Mouse (Mus musculus): ENCODE results near the gene Ppp4c. TPM values are rescaled to one million over a fixed set of nuclear protein-coding genes. Genes with fewer than 3 reads are reported as not detected.
A peak's percentile ranks its signal among the peaks of the same experiment; 100 is the strongest.
"Not testable (repeated sequence)": the region's sequence is repeated elsewhere in the genome, so short reads cannot be mapped to it uniquely, and the experiment has no call there.

The Ppp4c gene
- polyA plus RNA-seq, 1 experiment: 46.4 TPM

- peak overlapping the region; percentile 58 for H3K4me3 ChIP-seq (ENCODE audit: insufficient read depth, low read depth, low read length)
- peaks cover 15% of the 10 kb centered on the region for H3K4me1 ChIP-seq (ENCODE audit: control insufficient read depth, insufficient read depth, insufficient read length, low read length)
- H3K27ac ChIP-seq (replicated peaks; ENCODE audit: low read depth, low read length): peak overlapping the region; percentile 58
Measured at GRCm38 (mm10) chr7:126779983-126780970, 12.0 kb downstream of the Ppp4c start.

GRCm38 (mm10) chr7:126779101-126779500 lies 13.2 kb downstream of the Ppp4c start:
- H3K4me3 ChIP-seq (ENCODE audit: insufficient read depth, low read depth, low read length); H3K27ac ChIP-seq (replicated peaks; ENCODE audit: low read depth, low read length): not testable (repeated sequence)
- H3K4me1 ChIP-seq (ENCODE audit: control insufficient read depth, insufficient read depth, insufficient read length, low read length): peaks cover 15% of the 10 kb centered on the region

GRCm38 (mm10) chr7:126778147-126778546 lies 14.1 kb downstream of the Ppp4c start:
- peak overlapping the region; percentile 66 for H3K4me3 ChIP-seq (ENCODE audit: insufficient read depth, low read depth, low read length)
- peak overlapping the region; percentile 65 for H3K27ac ChIP-seq (replicated peaks; ENCODE audit: low read depth, low read length)

GRCm38 (mm10) chr7:126777476-126777875 lies 14.8 kb downstream of the Ppp4c start:
- peaks cover 15% of the 10 kb centered on the region for H3K4me1 ChIP-seq (ENCODE audit: control insufficient read depth, insufficient read depth, insufficient read length, low read length)
- peak overlapping the region; percentile 66 for H3K4me3 ChIP-seq (ENCODE audit: insufficient read depth, low read depth, low read length)
- H3K27ac ChIP-seq (replicated peaks; ENCODE audit: low read depth, low read length): peak overlapping the region; percentile 65

More at GRCm38 (mm10) chr7:126778147-126778546, 14.1 kb downstream of the Ppp4c start:
- peaks cover 15% of the 10 kb centered on the region for H3K4me1 ChIP-seq (ENCODE audit: control insufficient read depth, insufficient read depth, insufficient read length, low read length)

GRCm38 (mm10) chr7:126776598-126777057 lies 15.7 kb downstream of the Ppp4c start, which contains the start of gene Ypel3:
Gene Ypel3, plus strand, starts transcription at chr7:126776955.
- Histone ChIP-seq H3K4me3 (ENCODE audit: insufficient read depth, low read depth, low read length) (peak within 1 kb of the TSS; percentile 66), H3K27ac (replicated peaks; ENCODE audit: low read depth, low read length) (peak within 1 kb of the TSS; percentile 65), H3K4me1 (ENCODE audit: control insufficient read depth, insufficient read depth, insufficient read length, low read length) (peaks cover 15% of the 10 kb centered on the region)

GRCm38 (mm10) chr7:126775978-126776234 lies 16.4 kb downstream of the Ppp4c start:
- H3K4me1 ChIP-seq (ENCODE audit: control insufficient read depth, insufficient read depth, insufficient read length, low read length): peaks cover 15% of the 10 kb centered on the region
- peak overlapping the region; percentile 47; the same call in 1 of the 2 replicates for H3K27ac ChIP-seq (replicated peaks; ENCODE audit: low read depth, low read length)
- H3K4me3 ChIP-seq (ENCODE audit: insufficient read depth, low read depth, low read length): no peak overlapping the region

GRCm38 (mm10) chr7:126775185-126775977 lies 16.9 kb downstream of the Ppp4c start:
- H3K4me3 ChIP-seq (ENCODE audit: insufficient read depth, low read depth, low read length): no peak overlapping the region
- peaks cover 15% of the 10 kb centered on the region for H3K4me1 ChIP-seq (ENCODE audit: control insufficient read depth, insufficient read depth, insufficient read length, low read length)
- no peak overlapping the region; the same call in 1 of the 2 replicates for H3K27ac ChIP-seq (replicated peaks; ENCODE audit: low read depth, low read length)

GRCm38 (mm10) chr7:126774463-126774862 lies 17.8 kb downstream of the Ppp4c start:
- H3K4me3 ChIP-seq (ENCODE audit: insufficient read depth, low read depth, low read length): no peak overlapping the region
- H3K27ac ChIP-seq (replicated peaks; ENCODE audit: low read depth, low read length): no peak overlapping the region
- H3K4me1 ChIP-seq (ENCODE audit: control insufficient read depth, insufficient read depth, insufficient read length, low read length): peaks cover 15% of the 10 kb centered on the region

GRCm38 (mm10) chr7:126773351-126773750 lies 18.9 kb downstream of the Ppp4c start:
- peaks cover 15% of the 10 kb centered on the region for H3K4me1 ChIP-seq (ENCODE audit: control insufficient read depth, insufficient read depth, insufficient read length, low read length)
- H3K4me3 ChIP-seq (ENCODE audit: insufficient read depth, low read depth, low read length): no peak overlapping the region
- H3K27ac ChIP-seq (replicated peaks; ENCODE audit: low read depth, low read length): no peak overlapping the region

- H3K4me1 ChIP-seq (ENCODE audit: control insufficient read depth, insufficient read depth, insufficient read length, low read length): peaks cover 4% of the 10 kb centered on the region; the same call in 1 of the 2 replicates
- H3K27ac ChIP-seq (replicated peaks; ENCODE audit: low read depth, low read length): no peak overlapping the region
- H3K4me3 ChIP-seq (ENCODE audit: insufficient read depth, low read depth, low read length): no peak overlapping the region
Measured at GRCm38 (mm10) chr7:126770784-126771183, 21.5 kb downstream of the Ppp4c start.

GRCm38 (mm10) chr7:126767001-126767400 lies 25.3 kb downstream of the Ppp4c start:
- Histone ChIP-seq H3K4me1 (ENCODE audit: control insufficient read depth, insufficient read depth, insufficient read length, low read length) (0 out of 2 replicates have a peak, but pooled peaks cover 3% of the 10 kb centered on the region), H3K27ac (replicated peaks; ENCODE audit: low read depth, low read length) (no peak overlapping the region), H3K4me3 (ENCODE audit: insufficient read depth, low read depth, low read length) (no peak overlapping the region)

- no peak within 1 kb of the TSS for H3K4me3 ChIP-seq (ENCODE audit: insufficient read depth, low read depth, low read length)
- no peak within 1 kb of the TSS for H3K27ac ChIP-seq (replicated peaks; ENCODE audit: low read depth, low read length)
Measured at GRCm38 (mm10) chr7:126766201-126766600, 26.1 kb downstream of the Ppp4c start, which contains the start of gene Gdpd3. Gene Gdpd3, plus strand, starts transcription at chr7:126766334.

GRCm38 (mm10) chr7:126765540-126765939 lies 26.8 kb downstream of the Ppp4c start:
- H3K4me1 ChIP-seq (ENCODE audit: control insufficient read depth, insufficient read depth, insufficient read length, low read length): peaks cover 14% of the 10 kb centered on the region
- no peak overlapping the region for H3K4me3 ChIP-seq (ENCODE audit: insufficient read depth, low read depth, low read length)
- no peak overlapping the region for H3K27ac ChIP-seq (replicated peaks; ENCODE audit: low read depth, low read length)

More at GRCm38 (mm10) chr7:126766201-126766600, 26.1 kb downstream of the Ppp4c start, which contains the start of gene Gdpd3:
- H3K4me1 ChIP-seq (ENCODE audit: control insufficient read depth, insufficient read depth, insufficient read length, low read length): peaks cover 7% of the 10 kb centered on the region

GRCm38 (mm10) chr7:126762471-126763008 lies 29.8 kb downstream of the Ppp4c start:
- no peak overlapping the region for H3K27ac ChIP-seq (replicated peaks; ENCODE audit: low read depth, low read length)
- H3K4me1 ChIP-seq (ENCODE audit: control insufficient read depth, insufficient read depth, insufficient read length, low read length): peaks cover 15% of the 10 kb centered on the region
- no peak overlapping the region for H3K4me3 ChIP-seq (ENCODE audit: insufficient read depth, low read depth, low read length)
